Mouse (Mus musculus) liver, embryonic 18 days (tissue): ENCODE results near the gene 4933415F23Rik. TPM values are rescaled to one million over a fixed set of nuclear protein-coding genes. Genes with fewer than 3 reads are reported as not detected.

Source experiments
- polyA plus RNA-seq: library from polyadenylated mRNA; depleted of rRNA; stranded (reverse); fragments of >200 nt; gene quantifications from 2 replicates; pipeline ENCODE4 v1.2.3, GENCODE M21; 2012; rRNA removed

4933415F23Rik gene
- polyA plus RNA-seq: not detected in 2 replicates

GRCm38 (mm10) chr1:23102021-23102420, at the start of gene 4933415F23Rik:
Gene 4933415F23Rik, minus strand, starts transcription at chr1:23102253.

